Mouse (Mus musculus): ENCODE data around the gene Capns2. TPM values are rescaled to one million over a fixed set of nuclear protein-coding genes. Genes with fewer than 3 reads are reported as not detected.

Capns2 gene
- polyA plus RNA-seq (2017; shearing (Covaris generic)), result not detected

GRCm38 (mm10) chr8:92901107-92901506, at the start of gene Capns2:
TSS of gene Capns2 (plus strand) at chr8:92901407.

GRCm38 (mm10) chr8:92855171-92855894, 45.9 kb upstream of the Capns2 start, which contains the start of gene Lpcat2:
TSS of gene Lpcat2 (plus strand) at chr8:92855339.

Other genes starting within 250 kb of the Capns2 start
- under 1 TPM in 1 of 2 experiments, not detected in 1; 0.28 TPM for gene Irx6, start 227.1 kb upstream of the Capns2 start, polyA plus RNA-seq (2017; shearing (Covaris generic))
- gene Mmp2, start 74.1 kb upstream of the Capns2 start, polyA plus RNA-seq (2017; shearing (Covaris generic)), result not detected
- gene Lpcat2, start 46.1 kb upstream of the Capns2 start, polyA plus RNA-seq (2017; shearing (Covaris generic)), result 1 to 10 TPM in 1 of 2 experiments, under 1 TPM in 1; 0.80 to 8.1 TPM
- gene Slc6a2, start 58.7 kb downstream of the Capns2 start, polyA plus RNA-seq (2017; shearing (Covaris generic)), result under 1 TPM; 0.02 to 0.13 TPM
- under 1 TPM in 1 of 2 experiments, not detected in 1; 0.18 TPM for gene Ces1a, start 146.8 kb downstream of the Capns2 start, polyA plus RNA-seq (2017; shearing (Covaris generic))
- under 1 TPM in 1 of 2 experiments, not detected in 1; 0.21 TPM for gene Ces1b, start 178.6 kb downstream of the Capns2 start, polyA plus RNA-seq (2017; shearing (Covaris generic))
- gene Ces1c, start 229.9 kb downstream of the Capns2 start, polyA plus RNA-seq (2017; shearing (Covaris generic)), result under 1 TPM in 1 of 2 experiments, not detected in 1; 0.27 TPM

Measured in inflammation-experienced regulatory T-cells (primary cell).